Mouse (Mus musculus) small intestine, adult 2 months (tissue): ENCODE results near the gene Tsga10ip.

Experiments
- CTCF ChIP-seq: fragments of 200-500 bp; IDR thresholded peaks from 2 replicates; pipeline ENCODE4 v1.5.1; 2012; ENCODE audit warnings: low read depth, mild to moderate bottlenecking, control low read depth, inconsistent platforms, low read length, moderate library complexity, mixed read lengths; ENCODE audit not compliant: insufficient replicate concordance, insufficient read length; ENCODE audit errors: extremely low read depth
- POLR2A ChIP-seq: fragments of 200-500 bp; IDR thresholded peaks from 2 replicates; pipeline ENCODE4 v1.6.1; 2012; ENCODE audit warnings: low read depth, mild to moderate bottlenecking, control low read depth, inconsistent platforms, low read length, moderate library complexity

DNA sequence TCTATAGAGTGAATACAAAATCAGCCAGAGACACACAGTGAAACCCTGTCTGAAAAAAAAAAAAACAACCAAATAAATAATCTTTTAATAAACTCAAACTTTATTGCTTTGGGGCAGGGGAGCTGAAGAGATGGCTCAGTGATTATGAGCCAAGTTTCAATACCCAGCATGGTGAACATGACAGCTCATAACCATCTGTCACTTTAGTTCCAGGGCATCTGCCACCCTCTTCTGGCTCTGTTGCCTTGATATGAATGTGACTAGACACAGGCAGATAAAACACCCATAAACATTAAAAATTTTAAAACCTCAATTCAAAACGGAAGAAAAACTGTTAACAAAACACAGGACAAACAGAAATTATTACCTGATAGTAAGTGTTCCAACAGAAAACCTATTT, 24.9 kb downstream of the Tsga10ip start:
- TF ChIP-seq CTCF (no peak), POLR2A (no peak)
